Mouse (Mus musculus) small intestine, adult 2 months (tissue): ENCODE measurements around the gene Sec16a.
A peak's percentile ranks its signal among the peaks of the same experiment; 100 is the strongest.

ENCODE experiments used
- CTCF ChIP-seq: fragments of 200-500 bp; IDR thresholded peaks from 2 replicates; pipeline ENCODE4 v1.5.1; 2012; ENCODE audit warnings: low read depth, mild to moderate bottlenecking, control low read depth, inconsistent platforms, low read length, moderate library complexity, mixed read lengths; ENCODE audit not compliant: insufficient replicate concordance, insufficient read length; ENCODE audit errors: extremely low read depth
- POLR2A ChIP-seq: fragments of 200-500 bp; IDR thresholded peaks from 2 replicates; pipeline ENCODE4 v1.6.1; 2012; ENCODE audit warnings: low read depth, mild to moderate bottlenecking, control low read depth, inconsistent platforms, low read length, moderate library complexity

GRCm38 (mm10) chr2:26408515-26409356 lies 36.3 kb downstream of the Sec16a start, which contains the start of gene Inpp5e:
- peak; percentile 91 for TF ChIP-seq CTCF
- no peak; the same call in 1 of the 2 replicates for TF ChIP-seq POLR2A
